Mouse (Mus musculus) layer of hippocampus, adult 2 months (tissue): ENCODE results near the gene Plpp6. TPM values are rescaled to one million over a fixed set of nuclear protein-coding genes. Genes with fewer than 3 reads are reported as not detected.

Experiments used
- DNase-seq, 2 experiments: peaks; one replicate each; pipeline ENCODE4 v3.0.0; 2022; ENCODE audit warnings: low spot score in 2 of 2
- H3K27ac ChIP-seq: fragments of 200-600 bp; 2 replicates; pipeline ENCODE4 v1.8.1; 2022
- H3K4me3 ChIP-seq: fragments of 200-600 bp; 2 replicates; pipeline ENCODE4 v1.8.1; 2022; ENCODE audit warnings: mild to moderate bottlenecking
- CTCF ChIP-seq: fragments of 200-600 bp; conservative IDR thresholded peaks from 2 replicates; pipeline ENCODE4 v1.8.1; 2022; ENCODE audit warnings: antibody characterized with exemption, mild to moderate bottlenecking, moderate library complexity
- long read RNA-seq, 2 experiments: library from polyadenylated mRNA; stranded (forward); transcript quantifications; one replicate each; pipeline ENCODE4 v2.0.0; 2021; ENCODE audit warnings: borderline mapping rate in 2 of 2
- total RNA-seq, 2 experiments: library from RNA; stranded (reverse); gene quantifications; 2 replicates each; pipeline ENCODE4 v1.2.3; 2021

Gene Plpp6
- 10 to 100 TPM; 51.2 to 52.4 TPM for total RNA-seq
- long read RNA-seq, experiment 1, transcript Plpp6-201 (1 exons, 2,859 nt) = major isoform, 47 of 47 reads
- long read RNA-seq, experiment 1, partial matches to known transcripts = 0 of 47 reads
- long read RNA-seq, experiment 1, other reads (novel, unspliced or antisense) = 0 of 47 reads
- long read RNA-seq, experiment 2, transcript Plpp6-201 (1 exons, 2,859 nt) = major isoform, 85 of 85 reads
- long read RNA-seq, experiment 2, partial matches to known transcripts = 0 of 85 reads
- long read RNA-seq, experiment 2, other reads (novel, unspliced or antisense) = 0 of 85 reads

DNA sequence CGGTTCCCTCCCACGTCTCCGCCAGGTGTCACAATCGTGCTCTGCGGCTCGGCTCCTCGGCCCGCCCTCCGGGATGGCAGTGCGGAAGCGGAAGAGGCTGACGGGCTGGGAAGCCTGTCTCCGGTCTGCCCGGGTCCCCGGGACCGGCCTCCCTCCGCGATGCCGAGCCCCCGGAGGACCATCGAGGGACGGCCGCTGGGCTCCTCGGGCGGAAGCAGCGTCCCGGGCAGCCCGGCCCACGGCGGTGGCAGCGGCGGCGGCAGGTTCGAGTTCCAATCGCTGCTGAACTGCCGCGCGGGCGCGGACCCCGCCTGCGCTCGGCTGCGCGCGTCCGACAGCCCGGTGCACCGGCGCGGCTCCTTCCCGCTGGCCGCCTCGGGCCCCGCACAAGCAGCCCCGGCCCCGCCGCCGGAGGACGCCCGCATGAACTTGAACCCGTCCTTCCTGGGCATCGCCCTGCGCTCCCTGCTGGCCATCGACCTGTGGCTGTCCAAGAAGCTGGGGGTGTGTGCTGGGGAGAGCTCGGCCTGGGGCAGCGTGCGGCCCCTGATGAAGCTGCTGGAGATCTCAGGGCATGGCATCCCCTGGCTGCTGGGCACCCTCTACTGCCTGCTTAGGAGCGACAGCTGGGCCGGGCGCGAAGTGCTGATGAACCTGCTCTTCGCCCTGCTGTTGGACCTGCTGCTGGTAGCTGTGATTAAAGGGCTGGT is at the start of gene Plpp6:
TSS of gene Plpp6 (plus strand) at position 112 of the 710 bp plus-strand sequence.
- Histone ChIP-seq H3K27ac (peak within 1 kb of the TSS; percentile 98), H3K4me3 (peak within 1 kb of the TSS; percentile 87)
- TF ChIP-seq CTCF = no peak; the same call in 1 of the 2 replicates
- DNase-seq = peak; percentile 78 to 79

DNA sequence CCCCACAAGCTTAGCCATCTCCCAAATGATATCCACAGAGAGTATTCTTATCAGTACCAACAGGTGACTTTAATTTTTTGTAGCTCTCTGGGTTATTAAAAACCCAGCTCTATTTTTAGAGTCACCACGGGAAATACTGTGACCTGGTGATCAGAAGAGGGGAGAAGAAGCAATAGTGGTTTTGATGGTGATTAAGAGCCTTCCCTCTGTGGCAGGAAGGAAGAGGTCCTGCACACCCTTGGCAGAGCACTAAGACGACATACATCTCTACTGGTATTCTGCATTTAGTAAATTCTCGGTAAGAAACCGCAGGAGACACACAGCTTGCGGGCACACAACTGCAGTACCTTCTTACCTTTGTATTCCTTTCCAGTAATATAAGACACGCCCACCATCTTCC is 49.2 kb upstream of the Plpp6 start:
- no peak for DNase-seq
- Histone ChIP-seq H3K4me3 (no peak overlapping the region), H3K27ac (no peak overlapping the region)
- TF ChIP-seq CTCF = no peak

DNA sequence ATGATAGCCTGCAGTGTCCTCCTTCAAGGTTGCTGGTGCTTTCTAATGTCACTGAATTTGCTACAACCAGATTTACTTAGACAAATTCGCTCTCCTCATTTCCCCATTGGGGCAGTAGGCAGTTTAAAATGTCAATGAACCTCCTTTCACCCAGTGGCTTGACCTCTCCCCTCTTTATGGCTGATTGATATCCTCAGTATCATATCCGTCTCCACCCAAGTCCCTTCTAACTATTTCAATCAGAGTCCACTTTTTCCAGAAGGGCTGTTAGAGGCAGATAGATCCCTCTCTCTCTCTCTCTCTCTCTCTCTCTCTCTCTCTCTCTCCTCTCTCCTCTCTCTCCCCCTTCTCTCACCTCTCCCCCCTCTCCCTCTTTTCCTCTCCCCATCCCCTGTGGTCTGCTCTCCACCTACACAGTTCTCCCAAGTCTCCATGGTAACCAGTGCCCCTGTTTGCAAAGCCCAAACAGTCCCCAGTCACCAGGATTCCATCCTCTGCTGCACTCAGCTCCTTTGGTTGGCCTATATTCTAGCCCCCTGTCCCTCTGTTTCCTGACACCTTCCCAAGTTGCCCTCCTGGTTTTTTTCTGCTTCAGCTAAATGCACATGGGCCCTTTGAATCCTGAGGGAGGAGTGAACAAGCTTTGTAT is 48.0 kb upstream of the Plpp6 start:
- no peak overlapping the region for H3K4me3 ChIP-seq
- H3K27ac ChIP-seq = no peak overlapping the region
- DNase-seq = no peak
- no peak for TF ChIP-seq CTCF

DNA sequence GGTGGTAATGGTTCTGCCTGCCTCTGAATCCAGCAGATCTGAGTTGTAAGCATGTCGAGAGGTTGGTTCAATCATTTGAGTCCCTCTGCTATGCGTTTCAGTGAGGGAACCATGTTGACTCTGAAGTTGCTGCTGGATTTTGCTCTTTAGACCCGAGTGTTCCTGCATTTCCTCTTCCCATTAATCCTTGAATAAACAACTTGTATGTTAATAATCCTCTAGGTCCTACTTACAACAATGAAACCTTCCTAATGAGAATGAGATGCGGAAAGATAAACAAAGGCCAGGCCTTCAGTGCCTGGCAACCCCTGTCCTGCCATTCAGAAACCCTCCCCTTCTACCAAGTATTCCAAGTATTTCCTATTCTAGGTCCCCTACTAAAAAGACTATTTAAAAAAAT is 47.3 kb upstream of the Plpp6 start:
- no peak for TF ChIP-seq CTCF

DNA sequence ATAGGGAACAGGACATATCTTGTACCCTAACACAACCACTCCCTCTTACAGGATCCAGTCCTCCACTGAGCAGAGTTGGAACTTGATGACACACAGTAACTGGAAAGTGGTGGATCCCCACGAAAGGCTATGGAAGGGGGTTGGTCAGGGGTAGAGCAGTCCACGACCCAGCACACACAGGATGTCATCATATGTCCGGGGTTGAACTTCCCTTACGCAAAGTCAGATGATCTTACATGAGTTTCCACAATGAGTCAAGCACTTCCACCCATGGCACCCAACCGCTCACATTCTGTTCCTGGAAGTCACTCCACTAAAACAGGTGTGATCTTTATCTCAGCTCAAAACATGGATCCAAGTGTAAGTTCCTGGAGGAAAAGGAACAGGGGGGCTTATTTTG is 45.9 kb upstream of the Plpp6 start:
- no peak overlapping the region for H3K4me3 ChIP-seq
- no peak overlapping the region for H3K27ac ChIP-seq
- TF ChIP-seq CTCF = no peak
- no peak for DNase-seq

More for the DNA sequence above, 47.3 kb upstream of the Plpp6 start:
- 0 out of 2 replicates have a peak overlapping the region, but pooled peaks have one; percentile 18 for H3K27ac ChIP-seq
- DNase-seq = no peak
- no peak overlapping the region for H3K4me3 ChIP-seq

DNA sequence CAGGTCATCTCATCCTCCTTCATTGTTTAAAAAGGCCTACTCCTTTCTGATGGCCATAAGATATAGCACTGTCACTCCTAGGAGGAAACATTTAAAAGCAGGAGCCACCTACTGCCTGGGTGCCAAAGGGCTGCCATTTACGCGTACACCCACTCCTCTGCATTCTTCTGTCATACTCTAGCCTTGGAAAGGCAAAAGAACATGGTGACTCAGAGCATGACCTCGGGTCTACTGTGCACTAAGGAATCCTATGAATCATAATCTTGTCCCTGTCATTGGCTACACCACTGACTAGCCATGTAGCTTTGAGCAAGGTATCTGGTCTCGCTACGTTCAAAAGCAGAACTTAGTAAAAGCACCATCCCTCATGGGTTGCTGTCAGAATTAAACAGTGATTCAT is 37.4 kb upstream of the Plpp6 start:
- TF ChIP-seq CTCF = no peak
- H3K27ac ChIP-seq = no peak overlapping the region
- H3K4me3 ChIP-seq = no peak overlapping the region
- DNase-seq = no peak

GRCm38 (mm10) chr19:28927396-28927795 is 36.4 kb upstream of the Plpp6 start:
- Histone ChIP-seq H3K4me3 (no peak overlapping the region), H3K27ac (no peak overlapping the region)
- TF ChIP-seq CTCF = no peak
- no peak for DNase-seq

- no peak for TF ChIP-seq CTCF
- Histone ChIP-seq H3K27ac (no peak overlapping the region), H3K4me3 (no peak overlapping the region)
- no peak for DNase-seq
Observed at GRCm38 (mm10) chr19:28929034-28929433, 34.7 kb upstream of the Plpp6 start.

DNA sequence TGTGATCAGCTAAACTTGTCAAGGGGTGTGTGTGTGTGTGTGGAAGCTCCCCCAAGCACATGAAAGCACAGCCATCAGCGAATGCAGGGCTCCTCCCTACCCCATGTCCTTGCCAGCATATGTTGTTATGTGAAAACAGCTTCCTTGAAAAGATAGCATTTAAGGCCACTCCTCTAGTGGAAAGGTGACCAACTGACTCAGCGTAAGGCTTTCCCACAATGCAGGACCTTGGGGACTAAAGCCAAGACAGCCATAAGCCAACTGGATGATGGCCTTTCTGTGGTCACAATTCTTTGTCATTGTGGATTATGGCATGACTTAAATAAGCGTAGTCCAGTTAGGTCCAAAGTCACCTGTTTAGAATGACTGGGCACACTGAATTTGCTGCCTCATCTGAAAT is 28.9 kb upstream of the Plpp6 start:
- TF ChIP-seq CTCF = no peak
- H3K4me3 ChIP-seq = no peak overlapping the region
- H3K27ac ChIP-seq = no peak overlapping the region
- DNase-seq = no peak

DNA sequence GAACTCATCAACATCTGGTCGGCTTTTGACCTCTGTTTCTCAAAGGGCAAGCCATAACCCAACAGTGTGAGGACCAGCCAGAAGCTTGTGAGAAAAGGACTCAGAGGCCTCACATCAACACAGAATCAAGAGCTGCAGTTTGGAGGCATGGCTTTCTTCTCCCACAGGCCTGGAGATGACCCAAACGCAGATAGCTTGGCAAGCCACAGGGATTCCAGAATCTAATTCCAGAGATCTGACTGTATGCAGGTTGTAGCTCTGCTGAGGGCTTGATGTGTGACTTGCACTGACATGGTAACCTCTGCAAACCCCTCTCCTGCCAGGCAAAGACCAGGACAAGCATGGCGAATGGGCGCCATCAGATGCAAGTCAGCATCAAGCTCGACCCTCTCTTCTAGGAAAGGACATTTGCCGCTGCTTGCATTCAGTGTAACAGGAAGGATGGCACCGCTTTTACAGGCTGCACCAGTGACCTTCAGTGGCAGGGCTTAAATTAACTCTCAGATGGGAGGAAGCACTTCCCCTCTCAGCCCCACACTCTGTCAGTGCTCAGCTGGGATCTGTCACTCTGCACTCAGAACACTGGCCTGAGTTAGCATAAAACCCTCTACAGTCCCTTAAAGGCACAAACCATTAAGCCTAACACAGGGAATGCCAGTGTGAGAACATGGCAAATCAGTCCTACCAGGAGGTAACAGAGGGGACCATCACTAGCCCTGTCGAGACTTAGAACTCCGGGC is 23.4 kb upstream of the Plpp6 start:
- DNase-seq = no peak
- Histone ChIP-seq H3K4me3 (no peak overlapping the region), H3K27ac (no peak overlapping the region)
- no peak for TF ChIP-seq CTCF

DNA sequence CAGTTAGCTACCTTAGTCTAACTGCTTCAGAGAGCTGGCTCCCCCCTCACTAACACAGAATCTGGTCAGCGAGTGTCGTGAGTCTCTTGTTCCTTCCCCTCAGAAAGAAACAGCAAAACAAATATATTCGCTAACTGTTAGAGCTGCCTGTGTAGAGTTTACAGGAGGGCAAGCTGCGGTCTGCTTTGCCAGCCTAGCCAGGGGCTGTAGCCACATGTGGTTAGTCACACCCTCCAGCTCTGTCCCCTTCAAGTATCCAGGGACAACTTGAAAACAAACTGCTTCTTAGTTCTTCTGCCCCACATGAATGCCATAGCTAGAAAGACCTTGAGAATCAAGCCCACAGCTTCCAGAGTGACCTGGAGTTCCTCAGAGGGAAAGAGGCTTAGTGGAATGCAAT is 22.5 kb upstream of the Plpp6 start:
- H3K4me3 ChIP-seq = no peak overlapping the region
- DNase-seq = no peak
- H3K27ac ChIP-seq = no peak overlapping the region
- no peak for TF ChIP-seq CTCF

- DNase-seq = no peak
- no peak for TF ChIP-seq CTCF
Observed at GRCm38 (mm10) chr19:28946782-28947181, 17.0 kb upstream of the Plpp6 start.

DNA sequence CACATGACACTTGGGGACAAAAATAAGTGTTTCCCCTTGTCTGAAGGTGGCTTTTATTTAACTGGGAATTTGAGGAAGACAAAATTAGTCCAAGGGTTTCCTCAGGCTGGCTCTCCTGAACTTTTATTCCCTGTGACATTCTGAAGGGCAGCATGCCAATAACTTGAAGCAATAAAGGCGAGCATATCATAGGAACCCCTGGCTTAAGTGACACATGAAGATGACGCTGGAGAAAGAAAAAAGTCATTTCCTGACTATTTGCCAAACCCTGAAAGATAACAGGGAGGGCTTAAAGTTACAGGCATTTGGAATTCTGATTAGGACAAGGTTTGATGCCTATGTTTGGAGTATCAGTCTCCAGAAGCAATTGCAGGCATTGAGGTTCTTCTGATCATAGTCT is 16.4 kb upstream of the Plpp6 start:
- TF ChIP-seq CTCF = no peak
- DNase-seq = no peak
- Histone ChIP-seq H3K27ac (peak overlapping the region; percentile 54), H3K4me3 (no peak overlapping the region)

More at GRCm38 (mm10) chr19:28946782-28947181, 17.0 kb upstream of the Plpp6 start:
- Histone ChIP-seq H3K27ac (peak overlapping the region; percentile 77), H3K4me3 (no peak overlapping the region)
